ENCODE assay signal across 16 mouse cellular contexts in genomic region chr9:29610867-29611266, GRCm38 (mm10).
DNase-seq lines count a peak whose midpoint lies in the region; ATAC-seq and TF ChIP-seq lines count a peak whose summit lies in the region.
"Had no signal": no experiment of that assay in that cellular context is flagged by ENCODE, and none has a peak within 500 bp of the region (broad histone marks: within the 10 kb centered on the region; RNA-seq: fewer than 3 reads in every experiment).

No protein-coding gene starts in this region.

- no peak; the same call in 1 of the 2 replicates for ATAC-seq in cerebellum, adult (ENCODE audit: insufficient number of reproducible peaks, low FRiP score, low TSS enrichment)
- ATAC-seq in CD4-positive, CD25-positive, alpha-beta regulatory T cell, adult 4 months, result no peak
- ATAC-seq: liver, embryonic 12.5 days had no signal

- intact Hi-C loops in heart, postnatal 14 days (cut with DNase I), result no loop called here

- H3K27ac ChIP-seq in layer of hippocampus, adult 2 months, result peak overlapping the region; percentile 73
- H3K27ac ChIP-seq: liver, embryonic 12.5 days had no signal

- H3K4me3 ChIP-seq in layer of hippocampus, adult 2 months, result no peak overlapping the region
- H3K4me3 ChIP-seq: liver, embryonic 12.5 days had no signal

- DNase-seq in cerebellum, postnatal 14 days, result peak; percentile 40 to 53
- peak; percentile 22 for DNase-seq in kidney, postnatal 10 days
- DNase-seq in kidney, adult 8-10 months, result no peak
- peak; percentile 3 for DNase-seq in R1 (ENCODE audit: low read depth, low spot score)
- DNase-seq in layer of hippocampus, adult 2 months (ENCODE audit: low spot score in 2 of 2), result peak; percentile 64 to 69
- no peak for DNase-seq in heart, postnatal 14 days
- DNase-seq: adrenal gland, postnatal 10 days; B cell, adult 2 months; heart, adult 11 months; heart, postnatal 36 days; kidney, postnatal 25 days; lung, postnatal 4 days; thymus, postnatal 14 days had no signal

- TF ChIP-seq CTCF in layer of hippocampus, adult 2 months (conservative IDR thresholded peaks at IDR 0.05), result no peak

Comparison
In these comparisons a context has a peak if more than half of its experiments do, and no peak if none do; other contexts are left out.
1. DNase-seq: peak in cerebellum, postnatal 14 days (2 of 2), kidney, postnatal 10 days (single experiment), R1 (single experiment) and layer of hippocampus, adult 2 months (2 of 2); none in kidney, adult 8-10 months (0 of 2) and heart, postnatal 14 days (0 of 2).